Mouse (Mus musculus): ENCODE data around the gene Elf5. TPM values are rescaled to one million over a fixed set of nuclear protein-coding genes. Genes with fewer than 3 reads are reported as not detected.

The Elf5 gene
- polyA plus RNA-seq, 1 experiment from 2014 or later: 0.03 TPM

DNA sequence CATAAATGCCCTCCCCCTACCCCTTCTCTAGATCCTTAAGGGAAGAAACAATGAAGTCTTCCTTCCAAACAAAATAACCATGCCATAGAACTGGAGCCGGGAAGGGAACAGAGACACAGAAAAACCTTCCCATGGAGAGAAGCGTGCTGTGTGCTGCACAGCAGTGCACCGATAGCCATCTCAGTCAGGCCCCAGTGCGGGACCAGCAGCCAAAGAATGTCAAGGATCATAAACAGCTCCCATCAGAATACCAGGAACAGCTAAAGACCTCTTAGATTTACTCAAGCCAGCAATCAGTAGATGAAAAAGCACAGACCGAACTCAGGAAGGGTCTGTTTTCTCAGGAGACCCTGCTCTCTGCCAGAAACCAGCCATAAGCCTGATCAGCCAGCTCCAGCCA is 25.0 kb downstream of the Elf5 start:
- no peak for ATAC-seq (ENCODE audit: low read depth)
- Histone ChIP-seq H3K9me3 (replicated peaks) (no peaks in the 10 kb centered on the region), H3K4me3 (replicated peaks) (no peak overlapping the region), H3K4me2 (no peak overlapping the region), H3K27ac (no peak overlapping the region), H3K4me1 (replicated peaks) (no peaks in the 10 kb centered on the region), H3K36me3 (no peaks in the 10 kb centered on the region), H3K9ac (no peak overlapping the region), H3K27me3 (no peaks in the 10 kb centered on the region)
- WGBS (ENCODE audit: insufficient replicate concordance): 62% methylated on average over 5 of the region's 5 CpGs
- DNase-seq: no peak

DNA sequence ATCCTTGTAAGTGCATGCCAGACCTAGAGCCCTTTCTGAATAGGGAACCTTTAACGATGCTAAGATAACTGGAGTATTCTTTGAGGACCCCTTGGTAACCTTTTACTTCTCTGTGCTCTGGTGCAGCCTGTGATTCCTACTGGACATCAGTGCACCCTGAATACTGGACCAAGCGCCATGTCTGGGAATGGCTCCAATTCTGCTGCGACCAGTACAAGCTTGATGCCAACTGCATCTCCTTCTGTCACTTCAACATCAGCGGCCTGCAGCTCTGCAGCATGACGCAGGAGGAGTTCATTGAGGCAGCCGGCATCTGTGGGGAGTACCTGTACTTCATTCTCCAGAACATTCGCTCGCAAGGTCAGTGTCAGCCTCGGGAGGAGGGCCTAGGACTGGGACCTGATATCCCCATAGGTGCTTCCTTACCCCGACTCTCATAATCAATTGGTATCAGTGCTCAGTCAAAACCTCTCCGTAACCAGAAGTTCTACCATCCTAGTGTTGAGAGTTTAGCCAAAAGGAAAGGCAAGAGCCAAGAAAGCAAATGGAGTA is 27.7 kb downstream of the Elf5 start:
- no peak overlapping the region for H3K27ac ChIP-seq
- no peak for DNase-seq
- no peak overlapping the region for H3K4me2 ChIP-seq
- H3K4me1 ChIP-seq (replicated peaks): no peaks in the 10 kb centered on the region
- WGBS (ENCODE audit: insufficient replicate concordance): 73% methylated on average over 11 of the region's 11 CpGs
- no peaks in the 10 kb centered on the region for H3K36me3 ChIP-seq
- ATAC-seq (ENCODE audit: low read depth): no peak
- H3K27me3 ChIP-seq: 0 out of 2 replicates have a peak, but pooled peaks cover 2% of the 10 kb centered on the region
- no peak overlapping the region for H3K9ac ChIP-seq
- H3K4me3 ChIP-seq (replicated peaks): no peak overlapping the region
- no peaks in the 10 kb centered on the region for H3K9me3 ChIP-seq (replicated peaks)

DNA sequence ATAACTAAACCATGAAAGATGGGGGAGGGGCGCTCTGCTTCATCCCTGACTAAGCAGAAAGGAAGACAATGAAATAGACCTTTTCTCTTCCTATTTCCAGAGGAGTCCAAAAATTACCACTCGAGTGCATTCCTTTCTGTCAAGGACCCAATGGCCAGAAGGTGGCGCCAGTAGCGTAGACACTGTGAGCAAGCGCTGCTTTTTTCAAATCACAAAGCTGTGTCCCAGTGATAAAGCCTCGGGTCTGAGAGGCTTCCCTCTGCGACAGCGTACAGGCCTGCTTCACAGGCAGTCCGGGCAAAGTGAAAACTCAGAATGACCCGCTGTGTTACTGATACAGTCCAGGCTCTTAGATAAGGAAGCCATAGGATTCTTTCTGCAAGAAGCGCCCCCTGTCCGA is 28.2 kb downstream of the Elf5 start:
- ATAC-seq (ENCODE audit: low read depth) (peak; percentile 43; the same call in 1 of the 2 replicates), DNase-seq (peak; percentile 48)
- 0 out of 2 replicates have a peak, but pooled peaks cover 5% of the 10 kb centered on the region for H3K27me3 ChIP-seq
- no peaks in the 10 kb centered on the region for H3K4me1 ChIP-seq (replicated peaks)
- no peak overlapping the region for H3K4me3 ChIP-seq (replicated peaks)
- H3K36me3 ChIP-seq: no peaks in the 10 kb centered on the region
- WGBS (ENCODE audit: insufficient replicate concordance): 3% methylated on average over 12 of the region's 12 CpGs
- H3K4me2 ChIP-seq: peak overlapping the region; percentile 27
- H3K9ac ChIP-seq: no peak overlapping the region
- H3K27ac ChIP-seq: no peak overlapping the region
- H3K9me3 ChIP-seq (replicated peaks): no peaks in the 10 kb centered on the region

DNA sequence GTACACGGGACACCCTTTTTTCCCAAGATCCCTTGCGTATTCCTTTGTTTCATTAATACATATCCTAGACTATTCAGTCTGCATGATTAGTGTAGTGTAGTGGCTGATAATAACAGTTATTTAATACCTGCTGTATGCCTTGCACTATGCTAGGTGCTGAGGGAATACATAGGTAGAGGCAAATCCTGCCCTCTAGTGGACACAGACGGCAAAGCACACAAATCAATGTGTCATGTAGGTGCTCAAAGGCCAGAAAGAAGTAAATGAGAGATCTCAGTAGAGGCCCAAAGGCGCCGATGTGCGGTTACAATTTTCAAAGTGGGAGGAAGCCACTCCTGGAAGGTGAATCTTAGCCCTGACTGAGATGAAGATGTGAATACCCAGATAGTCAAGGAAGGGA is 34.3 kb downstream of the Elf5 start:
- H3K4me2 ChIP-seq: no peak overlapping the region
- ATAC-seq (ENCODE audit: low read depth) (no peak), DNase-seq (peak; percentile 32)
- no peak overlapping the region for H3K4me3 ChIP-seq (replicated peaks)
- H3K9ac ChIP-seq: no peak overlapping the region
- no peaks in the 10 kb centered on the region for H3K4me1 ChIP-seq (replicated peaks)
- H3K9me3 ChIP-seq (replicated peaks): no peaks in the 10 kb centered on the region
- H3K27ac ChIP-seq: no peak overlapping the region
- no peaks in the 10 kb centered on the region for H3K36me3 ChIP-seq
- peaks cover 9% of the 10 kb centered on the region; the same call in 1 of the 2 replicates for H3K27me3 ChIP-seq
- 47% methylated on average over 6 of the region's 6 CpGs for WGBS (ENCODE audit: insufficient replicate concordance)

DNA sequence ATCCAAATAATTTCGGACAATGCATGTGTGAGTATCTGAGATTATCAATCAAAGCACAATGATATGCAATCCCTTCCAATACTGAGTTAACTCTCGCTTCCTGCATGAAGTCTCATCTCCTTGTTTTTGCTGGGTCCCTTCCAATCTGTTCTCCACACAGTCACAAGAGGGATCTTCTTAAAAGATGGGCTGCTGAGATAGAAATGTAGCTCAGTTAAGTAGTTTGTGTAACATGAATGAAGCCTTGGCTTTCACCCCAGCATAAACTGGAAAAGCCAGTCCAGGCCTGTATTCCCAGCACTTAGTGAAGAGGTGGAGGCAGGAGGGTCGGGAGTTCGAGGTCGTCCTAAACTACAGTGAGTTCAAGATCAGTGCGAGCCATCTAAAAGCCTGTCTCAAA is 34.8 kb downstream of the Elf5 start:
- H3K4me1 ChIP-seq (replicated peaks): no peaks in the 10 kb centered on the region
- DNase-seq (no peak), ATAC-seq (ENCODE audit: low read depth) (no peak)
- H3K4me3 ChIP-seq (replicated peaks): no peak overlapping the region
- H3K9me3 ChIP-seq (replicated peaks): no peaks in the 10 kb centered on the region
- WGBS (ENCODE audit: insufficient replicate concordance): 66% methylated on average over 6 of the region's 6 CpGs
- peaks cover 9% of the 10 kb centered on the region; the same call in 1 of the 2 replicates for H3K27me3 ChIP-seq
- H3K27ac ChIP-seq: no peak overlapping the region
- H3K4me2 ChIP-seq: no peak overlapping the region
- no peaks in the 10 kb centered on the region for H3K36me3 ChIP-seq
- H3K9ac ChIP-seq: no peak overlapping the region

DNA sequence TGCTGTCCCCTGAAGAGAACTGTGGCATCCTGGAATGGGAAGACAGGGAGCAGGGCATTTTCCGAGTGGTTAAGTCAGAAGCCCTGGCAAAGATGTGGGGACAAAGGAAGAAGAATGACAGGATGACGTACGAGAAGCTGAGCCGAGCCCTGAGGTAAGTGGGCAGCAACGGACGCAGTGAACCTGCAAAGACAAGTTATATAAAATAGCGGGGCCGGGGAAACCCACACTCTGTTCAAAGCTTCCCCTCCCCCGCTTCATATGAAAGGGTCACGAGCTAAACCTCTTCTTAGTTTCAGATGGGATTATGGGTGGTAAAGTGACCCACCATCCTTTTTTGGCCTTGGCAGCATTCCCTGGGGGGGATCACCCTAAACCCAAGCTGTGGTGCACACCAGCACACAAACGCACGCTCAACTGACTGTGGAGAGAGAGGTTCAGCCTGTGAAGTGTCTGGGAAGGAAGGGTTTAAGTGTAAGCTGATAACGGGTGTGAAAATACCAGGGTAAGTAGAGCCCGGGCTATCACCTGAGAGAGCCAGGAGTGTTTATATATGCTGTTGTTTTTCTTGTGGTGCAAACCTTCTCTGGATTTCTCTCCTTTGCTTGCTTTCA is 37.6 kb downstream of the Elf5 start:
- peaks cover 26% of the 10 kb centered on the region for H3K36me3 ChIP-seq
- H3K9me3 ChIP-seq (replicated peaks): no peaks in the 10 kb centered on the region
- no peaks in the 10 kb centered on the region for H3K4me1 ChIP-seq (replicated peaks)
- WGBS (ENCODE audit: insufficient replicate concordance): 52% methylated on average over 14 of the region's 14 CpGs
- no peak for DNase-seq
- peaks cover 8% of the 10 kb centered on the region; the same call in 1 of the 2 replicates for H3K27me3 ChIP-seq
- no peak overlapping the region for H3K9ac ChIP-seq
- H3K4me3 ChIP-seq (replicated peaks): no peak overlapping the region
- H3K27ac ChIP-seq: no peak overlapping the region
- ATAC-seq (ENCODE audit: low read depth): no peak
- H3K4me2 ChIP-seq: no peak overlapping the region

DNA sequence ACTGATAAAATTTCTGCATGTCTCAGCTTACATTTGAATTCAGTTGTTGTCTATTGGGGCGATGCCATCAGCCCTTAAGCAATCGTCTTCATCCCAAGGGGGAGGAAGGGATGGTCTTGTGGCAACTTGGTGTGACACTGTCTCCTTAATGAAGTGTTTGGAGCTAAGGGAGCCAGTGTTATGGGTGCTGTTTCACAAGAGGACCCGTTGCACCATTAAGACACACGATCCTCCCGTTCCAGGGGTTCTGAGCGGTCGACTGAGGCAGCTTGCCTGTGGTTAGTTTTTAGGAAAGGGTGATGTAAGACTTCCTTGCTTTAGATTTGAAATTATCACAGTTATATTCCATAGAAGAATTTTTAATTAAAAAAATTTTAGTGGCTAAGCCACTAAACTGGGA is 38.3 kb downstream of the Elf5 start:
- H3K4me2 ChIP-seq: no peak overlapping the region
- H3K27ac ChIP-seq: no peak overlapping the region
- H3K9me3 ChIP-seq (replicated peaks): no peaks in the 10 kb centered on the region
- H3K4me1 ChIP-seq (replicated peaks): no peaks in the 10 kb centered on the region
- ATAC-seq (ENCODE audit: low read depth) (no peak), DNase-seq (no peak)
- no peak overlapping the region for H3K4me3 ChIP-seq (replicated peaks)
- peaks cover 5% of the 10 kb centered on the region; the same call in 1 of the 2 replicates for H3K27me3 ChIP-seq
- H3K9ac ChIP-seq: no peak overlapping the region
- peaks cover 33% of the 10 kb centered on the region for H3K36me3 ChIP-seq
- 75% methylated on average over 7 of the region's 7 CpGs for WGBS (ENCODE audit: insufficient replicate concordance)

DNA sequence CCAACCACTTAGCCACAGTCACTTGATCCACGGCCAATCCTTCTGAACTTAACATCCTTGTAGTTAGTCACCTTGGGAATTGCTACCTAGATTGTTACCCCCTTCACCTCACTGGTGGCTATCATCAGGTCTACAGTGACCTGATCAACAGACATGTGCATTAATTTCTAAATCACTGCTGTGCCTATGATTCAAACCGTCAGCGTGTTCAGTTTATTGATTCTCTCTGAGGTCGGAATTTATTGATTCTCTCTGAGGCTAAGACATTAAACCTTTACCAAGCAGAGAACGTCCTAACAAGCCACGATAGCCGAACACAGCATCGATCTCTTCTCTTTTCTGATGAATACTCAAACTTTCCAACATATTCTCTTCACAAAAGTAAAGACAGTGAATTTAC is 38.8 kb downstream of the Elf5 start:
- Histone ChIP-seq H3K9ac (no peak overlapping the region), H3K27me3 (peaks cover 5% of the 10 kb centered on the region; the same call in 1 of the 2 replicates), H3K9me3 (replicated peaks) (no peaks in the 10 kb centered on the region), H3K27ac (no peak overlapping the region), H3K4me2 (no peak overlapping the region), H3K4me3 (replicated peaks) (no peak overlapping the region), H3K4me1 (replicated peaks) (no peaks in the 10 kb centered on the region), H3K36me3 (peaks cover 38% of the 10 kb centered on the region)
- WGBS (ENCODE audit: insufficient replicate concordance): 80% methylated on average over 8 of the region's 8 CpGs
- ATAC-seq (ENCODE audit: low read depth) (no peak), DNase-seq (no peak)

DNA sequence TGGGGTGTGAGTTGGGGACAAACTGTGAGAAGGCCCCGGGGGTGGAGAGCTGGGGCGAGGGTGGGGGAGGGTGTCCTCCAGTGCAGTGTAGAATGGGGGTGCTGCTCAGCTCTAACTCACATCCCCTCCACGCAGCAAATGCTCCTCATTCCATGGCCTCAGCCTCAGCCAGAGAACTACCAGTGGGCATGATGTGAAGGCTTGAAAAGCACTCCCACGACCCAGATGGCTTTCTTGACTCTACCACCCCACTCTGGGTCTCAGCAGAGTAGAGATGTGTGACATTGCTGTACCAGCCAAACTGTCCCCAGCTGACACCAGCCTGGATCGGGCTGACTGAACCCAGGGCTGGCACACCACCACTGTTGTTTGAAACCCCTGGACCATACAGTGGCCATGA is 41.1 kb downstream of the Elf5 start:
- DNase-seq (no peak), ATAC-seq (ENCODE audit: low read depth) (no peak)
- Histone ChIP-seq H3K36me3 (peaks cover 58% of the 10 kb centered on the region), H3K4me2 (no peak overlapping the region), H3K4me1 (replicated peaks) (no peaks in the 10 kb centered on the region), H3K9me3 (replicated peaks) (no peaks in the 10 kb centered on the region), H3K9ac (no peak overlapping the region), H3K4me3 (replicated peaks) (no peak overlapping the region), H3K27me3 (peaks cover 2% of the 10 kb centered on the region; the same call in 1 of the 2 replicates), H3K27ac (no peak overlapping the region)
- 86% methylated on average over 5 of the region's 5 CpGs for WGBS (ENCODE audit: insufficient replicate concordance)

DNA sequence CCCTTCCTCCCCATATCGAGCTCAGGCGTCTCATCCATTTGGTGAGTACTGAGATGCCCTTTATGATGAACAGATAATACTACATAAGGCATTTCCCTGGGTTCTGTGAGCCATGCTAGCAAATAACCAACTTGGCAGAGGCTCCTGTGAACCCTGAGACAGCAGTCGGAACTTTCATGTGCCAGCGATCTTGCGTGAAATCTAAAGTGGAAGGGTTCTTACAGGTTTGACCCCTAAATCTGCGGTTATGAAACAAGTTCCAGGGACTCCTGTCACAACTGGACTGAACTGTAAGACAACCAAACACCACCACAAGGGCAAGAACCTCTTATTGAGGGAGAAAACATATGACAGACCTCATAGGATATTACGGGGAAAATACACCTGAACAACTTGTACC is 44.3 kb downstream of the Elf5 start:
- Histone ChIP-seq H3K27me3 (no peaks in the 10 kb centered on the region), H3K36me3 (peaks cover 89% of the 10 kb centered on the region), H3K4me2 (no peak overlapping the region), H3K4me3 (replicated peaks) (no peak overlapping the region), H3K9me3 (replicated peaks) (no peaks in the 10 kb centered on the region), H3K4me1 (replicated peaks) (peaks cover 18% of the 10 kb centered on the region), H3K9ac (no peak overlapping the region), H3K27ac (no peak overlapping the region)
- WGBS (ENCODE audit: insufficient replicate concordance): 92% methylated on average over 7 of the region's 7 CpGs
- ATAC-seq (ENCODE audit: low read depth) (no peak), DNase-seq (no peak)

DNA sequence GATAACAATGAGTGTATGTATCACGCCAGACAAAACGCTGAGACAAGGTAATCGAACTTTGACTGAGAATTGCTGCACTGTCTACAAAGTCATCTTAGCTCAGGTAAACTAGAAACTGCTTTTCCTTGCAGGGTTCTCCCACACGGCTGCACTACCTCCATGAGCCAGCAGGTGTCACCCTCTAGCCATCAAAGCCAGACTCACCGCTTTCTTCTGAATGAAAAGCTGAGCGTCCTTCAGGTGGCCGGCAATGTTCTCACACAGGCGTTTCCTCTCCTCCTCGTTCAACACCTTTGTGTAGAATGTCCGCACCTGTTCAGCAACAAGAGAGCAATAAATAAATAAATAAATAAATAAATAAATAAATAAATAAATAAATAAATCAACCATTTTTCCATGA is 45.2 kb downstream of the Elf5 start:
- DNase-seq: peak; percentile 61
- no peaks in the 10 kb centered on the region for H3K27me3 ChIP-seq
- peaks cover 95% of the 10 kb centered on the region for H3K36me3 ChIP-seq
- H3K9ac ChIP-seq: no peak overlapping the region
- H3K4me2 ChIP-seq: no peak overlapping the region
- H3K4me3 ChIP-seq (replicated peaks): no peak overlapping the region
- H3K4me1 ChIP-seq (replicated peaks): peaks cover 18% of the 10 kb centered on the region
- H3K27ac ChIP-seq: no peak overlapping the region
- 19% methylated on average over 10 of the region's 10 CpGs for WGBS (ENCODE audit: insufficient replicate concordance)
- no peaks in the 10 kb centered on the region for H3K9me3 ChIP-seq (replicated peaks)
- no peak for ATAC-seq (ENCODE audit: low read depth)

DNA sequence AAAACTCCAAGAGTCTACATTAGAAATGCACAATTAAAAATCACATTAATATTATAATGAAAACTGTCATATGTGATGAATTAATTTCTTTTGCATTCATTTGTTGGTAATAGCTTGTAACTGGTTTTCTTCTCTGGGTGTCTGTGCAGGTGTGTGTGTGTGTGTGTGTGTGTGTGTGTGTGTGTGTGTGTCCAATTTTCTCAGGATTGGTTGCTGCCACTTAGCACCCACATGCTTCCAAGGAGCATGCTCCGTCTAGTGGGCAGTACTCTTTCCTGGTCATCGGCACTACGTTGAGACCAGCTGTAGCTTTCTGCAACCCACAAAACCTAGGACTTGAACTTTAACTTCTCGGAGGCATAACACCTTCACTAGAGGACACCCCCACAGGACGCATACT is 45.6 kb downstream of the Elf5 start:
- Histone ChIP-seq H3K9me3 (replicated peaks) (no peaks in the 10 kb centered on the region), H3K27ac (no peak overlapping the region), H3K4me2 (no peak overlapping the region), H3K9ac (no peak overlapping the region), H3K36me3 (peaks cover 95% of the 10 kb centered on the region), H3K4me3 (replicated peaks) (no peak overlapping the region), H3K4me1 (replicated peaks) (peaks cover 18% of the 10 kb centered on the region), H3K27me3 (no peaks in the 10 kb centered on the region)
- WGBS (ENCODE audit: insufficient replicate concordance): 81% methylated on average over 5 of the region's 5 CpGs
- DNase-seq: no peak
- ATAC-seq (ENCODE audit: low read depth): no peak

All from liver, embryonic 13.5 days (tissue).